Mouse (Mus musculus) adrenal gland, postnatal 36 days (tissue): Measurements from ENCODE around the gene Gpr37l1. TPM values are rescaled to one million over a fixed set of nuclear protein-coding genes. Genes with fewer than 3 reads are reported as not detected.

ENCODE experiments used
- DNase-seq, 2 experiments: peaks; one replicate each; pipeline ENCODE4 v3.0.0; 2021; ENCODE audit warnings: mixed read lengths in 1 of 2
- total RNA-seq, 2 experiments: library from RNA; stranded (reverse); gene quantifications; 2 replicates each; pipeline ENCODE4 v1.2.3; 2021

The Gpr37l1 gene
- total RNA-seq, 2 experiments from 2014 or later: 0.83 to 1.5 TPM

DNA sequence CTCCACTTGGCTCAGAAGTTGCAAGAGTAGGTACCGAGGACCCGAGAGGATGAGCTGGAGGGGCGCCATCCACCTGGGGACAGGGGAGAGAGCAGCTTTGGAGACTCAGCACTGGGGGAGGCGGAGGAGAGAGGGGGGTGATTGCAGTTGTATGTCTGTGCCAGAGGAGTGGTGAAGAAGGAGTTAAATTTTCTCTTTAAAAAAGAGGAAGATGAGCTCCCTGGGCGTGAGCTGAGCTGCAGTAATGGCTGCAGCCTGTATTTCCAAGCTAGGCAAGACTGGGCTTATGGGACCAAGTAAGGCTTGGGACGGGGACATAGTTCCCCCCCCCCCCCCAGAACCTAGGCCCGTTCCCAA is 19.8 kb downstream of the Gpr37l1 start:
- DNase-seq: no peak

DNA sequence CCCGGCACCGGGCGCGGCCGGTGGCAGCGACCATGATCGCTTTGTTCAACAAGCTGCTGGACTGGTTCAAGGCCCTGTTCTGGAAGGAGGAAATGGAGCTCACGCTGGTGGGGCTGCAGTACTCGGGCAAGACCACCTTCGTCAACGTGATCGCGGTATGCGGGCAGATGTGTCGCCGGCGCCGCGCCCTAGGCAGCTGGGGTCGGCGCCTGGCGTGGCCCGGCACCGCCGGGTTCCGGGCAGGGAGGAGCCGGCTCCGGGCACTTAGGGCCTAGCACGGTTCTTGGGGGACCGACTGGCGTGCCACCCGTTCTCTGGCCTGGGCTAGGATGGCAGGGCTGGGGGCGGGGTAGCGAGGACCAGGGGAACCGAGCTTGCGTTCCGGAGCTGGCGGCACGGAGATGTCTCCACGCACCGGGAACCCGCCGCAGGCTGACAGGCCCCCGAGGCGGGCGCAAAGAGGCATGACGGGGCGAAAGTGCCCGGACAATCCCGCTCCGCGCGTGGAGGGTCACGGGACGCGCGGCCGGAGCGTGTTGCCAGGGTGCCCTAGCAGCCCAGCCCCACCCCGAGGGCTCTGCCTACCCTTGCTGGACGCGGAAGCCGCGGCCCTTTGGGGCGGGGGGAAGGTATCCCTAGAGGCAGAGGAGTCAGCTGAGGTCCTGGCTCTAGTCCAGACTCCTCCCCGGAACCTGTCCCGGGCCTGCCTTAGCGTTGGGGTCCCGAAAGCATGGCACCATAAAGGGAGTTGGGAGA is 20.4 kb downstream of the Gpr37l1 start:
- DNase-seq: peak; percentile 91 to 96

DNA sequence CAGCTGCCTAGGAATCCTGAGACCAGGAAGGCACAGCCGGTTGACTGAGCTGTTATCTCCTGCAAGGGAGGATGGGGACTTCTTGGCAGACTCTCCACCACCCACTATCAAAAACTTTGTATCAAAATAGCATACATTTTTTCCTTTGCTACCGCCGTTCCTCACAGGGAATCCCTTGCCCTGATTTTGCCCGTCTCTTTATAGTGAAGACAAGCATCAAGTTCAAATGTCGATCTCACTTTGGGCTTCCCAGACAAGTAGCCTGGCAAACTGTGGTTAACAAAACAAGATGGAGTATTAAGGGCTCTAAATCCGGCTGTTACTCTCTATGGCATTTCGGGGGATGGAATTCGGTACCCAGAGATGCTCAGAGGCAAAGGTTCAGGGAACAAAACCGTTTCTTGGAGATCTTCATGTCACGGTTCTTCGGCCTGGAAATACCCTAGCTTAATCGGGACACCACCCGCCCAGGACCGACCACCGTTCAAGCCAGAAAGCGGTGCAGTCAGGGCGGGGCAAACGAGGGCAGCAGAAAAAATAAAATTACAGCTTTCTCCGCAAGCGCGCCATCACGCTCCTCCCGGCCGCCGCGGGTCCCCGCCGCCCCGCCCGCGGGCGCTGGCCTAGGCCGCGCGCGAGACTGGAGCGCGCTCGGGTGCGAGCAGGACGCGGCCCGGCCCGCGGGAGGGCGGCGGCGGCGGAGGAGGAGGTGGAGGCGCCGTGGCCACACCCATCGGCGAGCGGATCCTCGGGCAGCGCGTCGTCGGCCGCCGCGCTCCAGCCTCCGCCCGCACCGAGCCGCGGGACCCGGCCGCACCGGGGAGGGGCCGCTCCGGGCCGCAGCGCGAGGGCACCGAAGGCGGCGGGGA is 21.2 kb downstream of the Gpr37l1 start, which contains the start of gene Arl8a:
TSS of gene Arl8a (plus strand) at position 748 of the 869 bp plus-strand sequence.
- peak; percentile 94 to 95 for DNase-seq

DNA sequence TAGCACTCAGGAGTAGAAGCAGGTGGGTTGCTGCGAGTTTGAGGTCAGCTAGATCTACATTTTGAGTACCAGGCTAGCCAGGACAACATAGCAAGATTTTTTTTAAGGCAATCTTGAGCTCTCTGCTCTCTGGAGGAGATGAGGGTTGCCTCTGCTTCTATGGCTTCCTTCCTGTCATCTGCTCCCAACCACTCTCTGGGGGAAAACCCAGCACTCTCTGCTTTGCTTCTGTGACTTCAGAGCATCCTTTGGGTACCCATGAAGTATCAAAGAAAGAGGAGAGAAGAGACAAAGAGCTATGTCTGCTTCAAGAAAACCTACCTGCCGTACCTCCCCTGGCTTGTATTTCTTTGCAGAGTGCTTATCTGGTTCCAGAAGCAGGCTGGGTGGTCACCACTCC is 23.5 kb downstream of the Gpr37l1 start:
- no peak for DNase-seq

DNA sequence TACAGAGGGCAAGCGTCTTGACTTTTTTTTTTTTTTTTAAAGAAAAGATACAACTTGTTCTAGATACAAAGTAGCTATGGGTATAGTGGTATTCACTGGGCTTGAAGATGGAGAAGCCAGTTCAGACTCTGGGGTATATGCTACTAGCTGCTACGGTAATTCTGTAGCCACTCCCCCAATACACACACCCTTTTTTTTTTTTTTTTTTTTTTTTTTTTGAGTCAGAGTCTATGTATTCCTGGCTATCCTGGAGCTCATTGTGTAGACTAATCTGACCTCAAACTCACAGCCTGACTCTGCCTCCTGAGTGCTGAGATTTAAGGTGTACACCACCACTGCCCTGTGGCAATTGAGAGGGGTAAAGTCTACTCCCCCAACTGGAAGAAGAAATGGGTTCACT is 25.0 kb downstream of the Gpr37l1 start:
- no peak for DNase-seq

DNA sequence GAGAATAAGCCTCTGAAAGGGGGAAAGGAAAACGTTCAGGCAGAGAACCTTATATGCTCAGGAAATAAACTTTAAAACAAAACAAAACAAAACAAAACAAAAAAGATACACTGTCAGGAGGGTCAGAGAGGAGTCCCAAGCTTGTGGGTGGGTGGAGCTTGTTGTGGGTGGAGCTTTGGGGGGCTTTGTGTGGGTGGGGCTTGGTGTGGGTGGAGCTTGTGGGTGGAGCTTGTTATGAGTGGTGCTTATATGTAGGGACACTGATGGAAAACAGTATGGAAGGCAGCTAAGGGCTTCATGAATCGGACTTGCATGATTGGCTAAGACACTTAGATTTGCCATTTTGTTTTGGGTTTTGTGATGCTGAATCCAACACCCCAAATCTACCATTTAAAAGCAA is 27.6 kb downstream of the Gpr37l1 start:
- no peak for DNase-seq

DNA sequence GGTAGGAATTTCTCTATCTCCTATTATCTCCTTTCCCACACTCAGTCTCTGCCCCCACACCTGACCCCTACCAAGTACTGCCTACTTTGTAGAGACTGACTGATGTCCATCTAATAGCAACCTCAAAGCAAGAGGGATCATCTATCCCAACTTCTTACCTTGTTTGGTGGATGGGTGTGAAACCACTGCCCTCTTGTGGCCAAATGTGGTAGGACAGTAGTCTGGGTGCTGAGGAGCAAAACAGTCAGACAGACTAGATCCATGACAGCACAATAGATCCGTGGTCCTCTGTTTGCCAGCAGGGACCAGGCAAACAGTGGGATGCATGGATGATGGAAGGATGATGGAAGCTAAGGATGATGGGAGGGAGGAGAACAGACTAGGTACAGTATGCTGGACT is 31.0 kb downstream of the Gpr37l1 start:
- DNase-seq: peak; percentile 58 to 63

DNA sequence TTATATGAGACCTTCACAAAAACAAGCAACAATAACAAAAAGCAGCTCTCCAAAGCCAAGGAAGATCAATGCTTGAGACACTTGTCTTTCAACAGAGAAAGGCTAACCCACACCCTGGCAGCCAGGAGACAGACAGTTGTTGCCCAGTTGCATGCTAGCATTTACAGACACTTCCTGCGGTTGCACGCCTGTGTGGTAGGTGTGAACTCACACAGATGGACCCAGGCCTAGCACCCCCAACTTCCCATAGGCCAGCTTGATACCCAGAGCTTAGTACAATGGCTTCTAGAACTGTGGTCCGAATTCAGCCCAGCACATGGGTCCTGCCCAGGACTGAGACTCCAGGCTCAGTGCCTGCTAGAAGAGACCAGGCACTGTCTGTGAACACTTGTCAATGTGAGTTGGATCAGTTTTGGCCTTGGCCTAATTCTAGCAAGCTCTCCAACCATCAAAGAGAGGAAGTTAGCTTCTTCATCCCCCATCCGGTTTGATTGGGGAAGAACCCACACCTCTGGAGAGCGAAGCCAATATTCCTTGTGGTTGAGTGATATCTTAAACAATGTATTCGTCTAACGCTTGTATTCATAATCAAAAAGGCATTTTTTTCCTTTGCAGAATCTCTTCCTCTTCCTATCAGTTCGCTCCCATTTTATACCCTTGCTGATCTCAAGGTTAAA is 32.2 kb downstream of the Gpr37l1 start:
- no peak for DNase-seq

DNA sequence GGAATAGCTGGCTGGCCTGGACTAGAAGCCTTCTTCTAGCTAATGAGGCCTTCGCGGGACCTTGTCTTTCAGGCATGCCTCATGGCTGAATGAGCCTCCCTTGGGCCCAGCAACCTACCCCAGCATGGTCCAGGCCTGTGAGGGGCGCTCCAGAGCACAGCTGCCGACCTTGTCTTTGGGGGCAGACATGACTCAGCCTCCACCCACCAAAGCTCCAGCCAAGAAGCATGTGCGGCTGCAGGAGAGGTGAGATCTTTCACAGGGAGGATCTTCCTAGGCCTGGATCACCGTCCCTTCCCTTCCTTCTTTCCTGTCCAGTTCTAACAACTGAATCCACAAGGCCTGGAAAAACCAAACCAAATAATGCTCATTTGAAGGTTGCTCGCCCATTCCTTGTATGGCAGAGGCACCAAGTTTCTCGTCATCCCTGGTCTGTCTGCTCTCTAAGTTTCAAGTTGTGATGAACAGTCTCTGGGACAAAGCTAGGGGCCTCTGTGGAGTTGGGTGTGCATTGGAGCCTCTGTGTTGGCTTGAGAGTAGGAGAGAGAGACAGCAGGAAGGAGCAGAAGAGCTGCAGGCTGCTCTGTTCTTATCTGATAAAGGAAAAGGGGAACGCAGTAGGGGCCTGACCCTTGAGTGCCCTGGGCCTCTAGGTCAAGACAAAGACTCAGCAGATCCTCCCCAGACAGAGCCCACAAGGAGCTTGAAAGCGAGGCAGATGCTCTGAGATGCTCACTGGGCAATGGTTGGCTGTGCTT is 33.6 kb downstream of the Gpr37l1 start:
- no peak for DNase-seq

DNA sequence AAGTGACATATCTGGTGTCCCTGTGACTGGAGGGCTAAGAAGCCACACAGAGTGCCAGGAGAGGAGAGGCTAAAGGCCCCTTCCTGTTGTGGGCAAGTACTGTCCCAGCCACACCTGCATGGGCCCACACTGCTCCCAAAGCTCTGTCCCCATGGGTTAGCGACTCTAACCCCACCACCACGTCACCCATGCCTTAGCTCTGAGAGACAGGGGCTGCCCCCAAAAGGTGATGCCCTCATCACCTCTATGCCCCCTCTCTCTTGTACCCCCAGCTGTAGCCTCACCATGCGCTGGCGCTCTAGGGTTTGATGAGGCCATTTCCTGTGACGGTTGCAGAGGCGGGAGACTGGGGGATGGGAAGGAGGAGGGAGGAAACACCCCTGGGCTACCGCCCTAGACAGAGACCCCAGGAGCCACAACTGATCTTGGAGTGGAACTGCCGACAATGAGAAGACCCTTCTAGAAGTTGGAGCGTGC is 34.5 kb downstream of the Gpr37l1 start:
- DNase-seq: no peak

DNA sequence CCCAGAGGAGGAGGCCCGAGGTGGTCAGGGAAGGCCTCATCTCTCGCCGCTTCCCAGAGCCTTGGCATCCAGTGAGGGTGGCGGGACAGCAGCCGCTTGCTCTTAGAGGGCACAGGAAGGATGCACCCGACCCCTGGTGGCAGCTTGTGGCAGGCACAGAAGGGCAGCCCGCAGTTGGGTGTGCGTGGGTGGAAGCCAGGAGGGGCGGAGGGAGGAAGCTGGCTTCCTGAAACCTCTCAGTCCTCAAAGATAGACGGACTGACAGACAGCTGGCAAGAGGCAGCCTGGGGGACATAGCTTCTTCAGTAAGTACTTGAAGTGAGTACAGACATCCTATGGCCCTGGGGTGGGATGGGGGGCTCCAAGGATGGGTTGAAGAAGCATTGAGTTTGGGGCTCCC is 35.0 kb downstream of the Gpr37l1 start, which contains the start of gene Ptpn7:
TSS of gene Ptpn7 (plus strand) at position 228 of the 400 bp plus-strand sequence.
- DNase-seq: peak; percentile 78 to 88

DNA sequence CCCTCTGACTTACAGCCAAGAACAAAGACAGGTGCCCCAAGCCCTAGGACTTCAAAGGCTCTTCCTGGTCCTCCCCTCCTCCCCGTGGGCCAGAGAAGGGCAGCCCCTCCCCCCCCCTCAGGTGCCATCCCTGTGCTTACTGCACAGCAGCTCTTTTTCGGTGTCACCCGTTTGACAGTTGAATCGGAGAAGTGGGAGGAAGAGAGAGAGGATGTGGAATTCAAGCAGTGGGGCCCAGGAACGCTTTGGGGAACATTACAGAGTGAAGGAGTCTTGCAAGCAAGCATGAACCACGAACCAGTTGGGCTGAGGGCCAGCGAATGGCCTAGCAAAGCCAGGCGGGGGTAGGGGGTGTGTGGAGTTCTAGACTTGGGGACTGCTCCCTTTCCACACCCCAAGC is 35.9 kb downstream of the Gpr37l1 start:
- DNase-seq: no peak

DNA sequence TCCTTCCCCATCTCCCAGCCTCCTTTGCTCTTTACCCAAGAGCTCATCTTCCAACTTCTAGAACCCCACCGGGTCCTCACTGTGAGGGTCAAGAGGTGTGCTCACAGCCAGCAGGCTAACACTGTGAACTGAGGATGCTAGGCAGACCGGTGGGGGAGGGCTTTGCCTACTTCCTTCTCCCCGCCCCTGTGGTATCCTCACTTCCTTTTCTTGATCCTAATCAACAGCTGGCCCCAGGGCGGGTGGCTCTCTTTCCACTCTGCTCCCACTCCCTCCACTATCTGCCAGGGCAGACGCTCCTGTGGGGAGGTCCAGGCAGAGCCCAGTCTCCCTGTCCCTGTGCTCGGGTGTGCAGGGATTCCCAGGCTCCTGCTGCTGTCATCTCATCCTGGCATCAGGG is 36.4 kb downstream of the Gpr37l1 start:
- peak; percentile 28 to 60 for DNase-seq

DNA sequence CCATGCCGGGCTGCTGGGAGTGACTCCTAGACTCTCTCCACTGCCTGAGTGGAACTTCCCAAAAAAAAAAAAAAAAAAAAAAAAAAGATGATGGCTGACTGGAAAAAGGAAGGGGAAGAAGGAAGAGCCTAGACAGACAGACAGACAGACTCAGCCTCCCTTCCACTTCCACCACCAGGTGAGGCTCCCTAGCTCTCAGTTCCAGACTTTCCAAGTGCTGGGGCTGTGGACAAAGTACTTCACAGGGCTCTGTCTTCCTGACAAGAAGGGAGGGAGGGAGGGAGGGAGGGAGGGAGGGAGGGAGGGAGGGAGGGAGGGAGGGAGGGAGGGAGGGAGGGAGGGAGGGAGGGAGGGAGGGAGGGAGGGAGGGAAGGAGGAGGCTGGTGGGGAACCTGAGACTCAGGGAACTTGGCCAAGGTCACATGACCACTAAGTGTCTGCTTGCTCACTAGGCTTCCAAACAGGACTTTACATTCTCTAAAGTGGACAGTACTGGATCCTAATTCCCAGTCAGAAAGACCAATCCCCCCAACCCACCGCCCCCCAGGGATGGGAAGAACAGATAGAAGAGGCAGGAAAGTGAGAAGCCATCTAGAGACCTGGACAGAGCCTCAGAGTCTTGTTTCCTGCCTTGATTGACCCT is 37.0 kb downstream of the Gpr37l1 start:
- no peak for DNase-seq

DNA sequence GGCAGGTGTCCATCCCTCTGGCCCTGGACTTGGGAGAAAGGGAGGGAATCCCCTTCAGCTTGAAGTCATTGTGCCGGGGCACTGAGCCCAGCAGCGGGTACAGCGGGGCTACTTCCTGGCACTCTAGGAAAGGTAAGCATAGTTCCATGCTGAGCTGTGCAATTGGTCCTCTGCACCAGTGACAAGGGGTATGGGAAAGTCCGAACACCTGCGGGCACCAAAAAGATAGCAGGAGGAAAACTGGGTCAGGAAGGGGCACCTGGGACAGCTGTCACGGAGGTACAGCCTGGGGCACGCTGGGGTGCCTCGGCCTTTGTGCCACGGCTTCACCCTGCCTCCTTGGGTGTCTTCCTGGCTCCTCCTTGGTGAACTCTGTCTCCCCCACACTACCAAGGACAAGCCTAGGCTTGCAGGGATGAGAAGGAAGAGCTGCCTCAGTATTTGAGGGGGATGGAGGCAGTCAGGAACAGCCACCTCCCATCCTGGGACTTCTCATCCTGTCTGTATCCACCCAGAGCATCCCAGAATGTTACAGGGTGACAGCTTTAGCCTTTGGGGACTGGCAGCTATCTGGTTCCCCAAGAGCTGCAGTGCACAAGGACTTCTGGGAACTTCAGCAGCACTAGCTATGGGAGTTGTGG is 37.8 kb downstream of the Gpr37l1 start:
- DNase-seq: no peak

DNA sequence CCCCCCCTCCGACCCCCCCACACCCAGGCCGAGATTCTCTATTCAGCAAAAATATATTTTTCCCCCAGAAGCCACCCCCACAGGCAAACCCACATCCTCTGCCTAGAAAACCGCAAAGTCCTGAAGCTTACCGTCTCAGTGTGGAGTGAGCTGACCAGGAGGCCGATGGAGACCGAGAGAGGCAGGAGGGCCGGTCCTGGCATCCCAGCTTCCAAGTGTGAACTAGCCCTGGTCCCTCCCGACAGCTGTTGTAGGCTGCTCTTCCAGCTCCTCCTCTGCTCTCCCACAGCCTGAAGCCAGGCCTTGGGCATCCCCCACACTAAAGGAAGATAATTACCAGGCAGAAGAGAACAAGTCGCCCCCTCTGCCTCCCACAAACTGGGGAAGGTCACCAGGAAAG is 38.5 kb downstream of the Gpr37l1 start:
- DNase-seq: no peak

DNA sequence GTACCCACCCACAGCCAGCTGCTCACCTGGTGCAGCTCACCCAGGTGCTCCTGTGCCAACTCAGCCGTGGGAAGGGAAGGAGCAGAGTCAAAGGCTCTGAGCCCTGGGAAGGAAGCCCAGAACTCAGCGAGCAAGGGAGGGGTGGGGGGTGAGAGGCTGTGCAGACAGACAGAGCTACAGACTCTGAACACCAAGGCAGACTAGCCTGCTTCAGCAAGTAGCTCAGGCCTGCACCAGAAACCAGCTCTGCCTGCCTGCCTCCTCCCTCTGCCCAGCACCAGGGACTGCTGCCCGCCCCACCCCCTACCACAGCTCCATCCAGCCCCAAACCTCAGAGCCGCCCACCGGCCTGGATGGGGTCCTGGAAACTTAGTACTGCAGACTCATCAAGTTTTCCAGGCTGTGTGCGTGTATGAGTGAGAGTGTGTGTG is 39.5 kb downstream of the Gpr37l1 start:
- DNase-seq: no peak

DNA sequence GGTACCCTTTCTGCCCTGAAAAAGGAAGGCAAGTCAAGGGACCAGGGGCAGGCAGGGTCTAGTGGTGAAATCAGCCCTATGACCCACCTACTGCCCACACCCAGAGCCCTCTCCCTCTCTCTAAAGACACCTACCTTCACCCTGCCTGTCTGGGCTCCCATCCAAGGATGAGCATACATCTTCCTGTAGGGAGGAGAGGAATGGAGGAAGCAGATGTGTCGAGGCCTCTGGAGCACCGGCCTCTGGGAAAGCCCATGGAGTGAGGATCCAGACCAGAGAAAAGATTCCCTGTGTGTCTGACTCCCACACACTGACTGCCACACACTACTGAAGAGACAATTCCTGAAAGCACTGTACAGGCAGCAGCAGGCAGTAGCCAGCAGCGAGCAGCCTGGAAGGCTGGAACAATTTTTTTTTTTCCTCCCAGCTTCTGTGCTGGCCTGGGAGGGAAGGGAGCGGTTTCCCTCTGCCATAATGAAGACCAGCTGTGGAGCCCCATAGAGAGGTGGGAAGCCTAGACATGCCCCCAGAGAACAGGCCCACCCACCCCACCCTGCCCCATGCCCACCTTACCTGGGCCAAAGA is 40.9 kb downstream of the Gpr37l1 start:
- peak in 1 of 2 experiments; percentile 32 for DNase-seq

DNA sequence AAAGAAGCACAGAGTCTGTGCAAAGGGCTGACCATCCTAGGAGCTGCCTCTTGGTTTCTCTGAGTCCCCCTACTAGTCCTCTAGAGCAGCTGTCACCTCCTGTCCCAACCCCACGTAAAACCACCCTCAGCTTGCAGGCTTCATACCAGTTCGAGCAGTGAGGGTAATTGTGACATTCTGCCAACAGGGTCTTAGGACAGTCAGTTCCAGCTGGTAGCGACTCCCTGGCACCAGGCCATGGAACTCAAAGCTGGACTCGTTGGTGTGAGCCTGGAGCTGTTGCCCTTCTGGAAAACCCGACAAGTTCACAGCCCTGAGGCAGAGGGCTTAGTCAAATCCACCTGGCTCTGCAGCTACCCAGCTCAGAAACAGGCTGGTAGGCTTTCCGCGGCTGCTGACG is 41.5 kb downstream of the Gpr37l1 start:
- peak in 1 of 2 experiments; percentile 54 for DNase-seq
